In the genomic region with DNA sequence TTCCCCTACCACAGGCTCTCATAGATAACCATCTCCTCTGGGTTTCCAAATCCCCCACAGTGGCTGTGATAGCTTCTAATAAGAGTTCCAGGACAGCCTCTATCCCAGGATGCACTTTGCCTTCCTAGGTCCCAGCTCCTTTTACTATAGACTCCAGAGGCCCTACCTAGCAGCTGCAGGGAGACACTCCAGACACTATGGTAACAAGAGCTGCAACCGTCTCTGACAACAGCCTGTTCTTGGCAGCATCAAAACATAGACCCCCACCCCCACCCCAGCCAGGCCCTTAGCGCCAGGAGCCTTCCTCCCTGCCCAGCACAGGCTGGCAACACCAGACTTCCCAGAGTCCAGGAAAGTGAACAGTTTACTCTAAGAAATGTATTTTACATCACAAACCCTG, we compare ENCODE assay signal across 17 mouse cellular contexts. TPM values are rescaled to one million over a fixed set of nuclear protein-coding genes. Genes with fewer than 3 reads are reported as not detected.
DNase-seq lines count a peak whose midpoint lies in the region; ATAC-seq and TF ChIP-seq lines count a peak whose summit lies in the region.
"Had no signal": no experiment of that assay in that cellular context is flagged by ENCODE, and none has a peak within 500 bp of the region (broad histone marks: within the 10 kb centered on the region; RNA-seq: fewer than 3 reads in every experiment).

No protein-coding gene starts in this region.

- H3K36me3 ChIP-seq in kidney, embryonic 15.5 days, result no peaks in the 10 kb centered on the region
- no peaks in the 10 kb centered on the region for H3K36me3 ChIP-seq in embryonic facial prominence, embryonic 12.5 days
- H3K36me3 ChIP-seq in limb, embryonic 14.5 days (ENCODE audit: control insufficient read depth, insufficient read depth, low read length), result no peaks in the 10 kb centered on the region
- H3K36me3 ChIP-seq: hindbrain, embryonic 15.5 days; neural tube, embryonic 13.5 days had no signal

- peaks cover 66% of the 10 kb centered on the region for H3K4me1 ChIP-seq in kidney, embryonic 15.5 days
- H3K4me1 ChIP-seq in embryonic facial prominence, embryonic 12.5 days, result peaks cover 39% of the 10 kb centered on the region
- peaks cover 30% of the 10 kb centered on the region for H3K4me1 ChIP-seq in limb, embryonic 14.5 days (ENCODE audit: control insufficient read depth, insufficient read depth, low read length)

- DNase-seq in kidney, adult 18-20 months, result no peak
- DNase-seq in MN1 (ENCODE audit: low spot score), result peak; percentile 30
- DNase-seq in limb, embryonic 14.5 days (ENCODE audit: low spot score), result no peak
- no peak for DNase-seq in frontal cortex, postnatal 10 days (ENCODE audit: low spot score in 2 of 2)
- no peak for DNase-seq in c-Kit-positive CD71-positive TER-119-positive erythroid progenitor cells, embryonic 14.5 days (ENCODE audit: low spot score)
- DNase-seq: cerebellum, postnatal 14 days; embryo, embryonic 11 days; forebrain, postnatal 0 days; lung, postnatal 36 days; thymus, postnatal 36 days had no signal

- H3K4me3 ChIP-seq in kidney, embryonic 15.5 days (replicated peaks), result no peak overlapping the region
- H3K4me3 ChIP-seq in embryonic facial prominence, embryonic 12.5 days, result no peak overlapping the region
- H3K4me3 ChIP-seq in limb, embryonic 14.5 days (replicated peaks; ENCODE audit: low read length), result no peak overlapping the region
- H3K4me3 ChIP-seq: hindbrain, embryonic 15.5 days; left cerebral cortex, adult 2 months; neural tube, embryonic 13.5 days had no signal

- H3K9me3 ChIP-seq in kidney, embryonic 15.5 days (replicated peaks), result no peaks in the 10 kb centered on the region
- no peaks in the 10 kb centered on the region for H3K9me3 ChIP-seq in embryonic facial prominence, embryonic 12.5 days
- H3K9me3 ChIP-seq in limb, embryonic 14.5 days (ENCODE audit: control insufficient read depth, low read length), result no peaks in the 10 kb centered on the region
- H3K9me3 ChIP-seq: hindbrain, embryonic 15.5 days; neural tube, embryonic 13.5 days had no signal

- peak overlapping the region; percentile 90; the same call in 1 of the 2 replicates for H3K27ac ChIP-seq in kidney, embryonic 15.5 days
- H3K27ac ChIP-seq in embryonic facial prominence, embryonic 12.5 days, result peak overlapping the region; percentile 68
- 0 out of 2 replicates have a peak overlapping the region, but pooled peaks have one; percentile 21 for H3K27ac ChIP-seq in limb, embryonic 14.5 days (replicated peaks; ENCODE audit: low read depth, low read length)
- H3K27ac ChIP-seq: hindbrain, embryonic 15.5 days; left cerebral cortex, adult 2 months; liver, embryonic 14.5 days; neural tube, embryonic 13.5 days had no signal

- H3K4me2 ChIP-seq in kidney, embryonic 15.5 days, result no peak overlapping the region
- H3K4me2 ChIP-seq in embryonic facial prominence, embryonic 12.5 days (replicated peaks), result no peak overlapping the region
- 0 out of 2 replicates have a peak overlapping the region, but pooled peaks have one; percentile 11 for H3K4me2 ChIP-seq in limb, embryonic 14.5 days (replicated peaks; ENCODE audit: low read depth, low read length, severe bottlenecking)
- H3K4me2 ChIP-seq: hindbrain, embryonic 15.5 days; neural tube, embryonic 13.5 days had no signal

- no peaks in the 10 kb centered on the region for H3K27me3 ChIP-seq in kidney, embryonic 15.5 days
- no peaks in the 10 kb centered on the region for H3K27me3 ChIP-seq in embryonic facial prominence, embryonic 12.5 days
- no peaks in the 10 kb centered on the region for H3K27me3 ChIP-seq in limb, embryonic 14.5 days (ENCODE audit: control insufficient read depth, insufficient read depth, low read length)
- H3K27me3 ChIP-seq: hindbrain, embryonic 15.5 days; neural tube, embryonic 13.5 days had no signal

- no peak for TF ChIP-seq POLR2A in limb, embryonic 14.5 days (IDR thresholded peaks at IDR 0.05; ENCODE audit: borderline replicate concordance, extremely low read depth, insufficient read depth, insufficient read length)

- H3K9ac ChIP-seq in kidney, embryonic 15.5 days, result no peak overlapping the region
- no peak overlapping the region for H3K9ac ChIP-seq in embryonic facial prominence, embryonic 12.5 days
- no peak overlapping the region for H3K9ac ChIP-seq in limb, embryonic 14.5 days (ENCODE audit: low read depth, low read length, severe bottlenecking)
- H3K9ac ChIP-seq: forebrain, postnatal 0 days; hindbrain, embryonic 15.5 days; liver, embryonic 14.5 days; neural tube, embryonic 13.5 days had no signal

- 41% methylated on average over 2 of the region's 2 CpGs for WGBS in kidney, embryonic 15.5 days
- 35% methylated on average over 2 of the region's 2 CpGs for WGBS in embryonic facial prominence, embryonic 12.5 days
- 33% methylated on average over 2 of the region's 2 CpGs for WGBS in limb, embryonic 14.5 days

- ATAC-seq in kidney, embryonic 15.5 days (replicated peaks; ENCODE audit: low FRiP score), result no peak
- ATAC-seq in embryonic facial prominence, embryonic 12.5 days (ENCODE audit: insufficient number of reproducible peaks, insufficient read depth, low FRiP score, low TSS enrichment), result no peak
- ATAC-seq in limb, embryonic 14.5 days (ENCODE audit: low FRiP score, low read depth), result 0 out of 2 replicates have a peak, but pooled peaks have one; percentile 6
- ATAC-seq: forebrain, postnatal 0 days had no signal

RNA-seq across cellular contexts. Expression of gene Gm42791, which starts 8.2 kb away (rescaled TPM):
- polyA plus RNA-seq in kidney, embryonic 15.5 days (2015; fragmentation: Nextera tagmentation; extraction: Ambion mirVana), result 3.2 TPM in 1 of 2 replicates, not detected in the other
- 3.4 and 4.0 TPM in 2 replicates for polyA plus RNA-seq in embryonic facial prominence, embryonic 12.5 days (2016; fragmentation: Nextera tagmentation; extraction: Ambion mirVana)
- not detected in 2 replicates for polyA plus RNA-seq in limb, embryonic 14.5 days (2012; rRNA removed)
- not detected in 2 replicates for polyA plus RNA-seq in limb, embryonic 14.5 days (2014; fragmentation: Nextera tagmentation; extraction: Ambion mirVana)
- polyA plus RNA-seq: liver, embryonic 14.5 days; testis, adult 2 months had no signal

Comparison
In these comparisons a context has a peak if more than half of its experiments do, and no peak if none do; other contexts are left out.
1. H3K27ac ChIP-seq: peak in every context shown above with its lines; median percentile 90 in kidney, embryonic 15.5 days; 68 in embryonic facial prominence, embryonic 12.5 days; 21 in limb, embryonic 14.5 days.